Mouse (Mus musculus) adrenal gland, adult 10 weeks (tissue): Measurements from ENCODE around the gene Tkfc. TPM values are rescaled to one million over a fixed set of nuclear protein-coding genes. Genes with fewer than 3 reads are reported as not detected.

ENCODE experiments used
- polyA plus RNA-seq: library from polyadenylated mRNA; stranded (reverse); fragments of 350-450 nt; fragmentation: Illumina TruSeq; extraction: RNeasy Lipid Tissue Mini Kit (QIAGEN cat#74804); gene quantifications from one replicate; pipeline ENCODE4 v1.2.3, GENCODE M21; 2014; ENCODE audit warnings: low read depth, low replicate concordance

The Tkfc gene
- 3.4 TPM for polyA plus RNA-seq

GRCm38 (mm10) chr19:10605293-10605900 is at the start of gene Tkfc, which contains the start of gene Ddb1:
Gene Tkfc, minus strand, starts transcription at chr19:10605654.
Gene Ddb1, plus strand, starts transcription at chr19:10605327.

GRCm38 (mm10) chr19:10634106-10634871 is 28.8 kb upstream of the Tkfc start, which contains the start of gene Vwce:
Gene Vwce, plus strand, starts transcription at chr19:10634213.

GRCm38 (mm10) chr19:10576690-10577561 is 28.5 kb downstream of the Tkfc start, which contains the start of the genes Cyb561a3 and Tmem138:
Gene Cyb561a3, plus strand, starts transcription at chr19:10577172.
Gene Tmem138, minus strand, starts transcription at chr19:10577362.

GRCm38 (mm10) chr19:10555624-10556510 is 49.6 kb downstream of the Tkfc start, which contains the start of gene Tmem216:
Gene Tmem216, minus strand, starts transcription at chr19:10556238.

Other genes with a start within 250 kb of the Tkfc start
- 7.2 TPM for gene Syt7, start 216.6 kb downstream of the Tkfc start, polyA plus RNA-seq
- 0.35 TPM for gene Lrrc10b, start 148.2 kb downstream of the Tkfc start, polyA plus RNA-seq
- gene Ppp1r32, start 122.7 kb downstream of the Tkfc start, polyA plus RNA-seq, result not detected
- 61.8 TPM for gene Cpsf7, start 80.4 kb downstream of the Tkfc start, polyA plus RNA-seq
- gene Sdhaf2, start 79.5 kb downstream of the Tkfc start, polyA plus RNA-seq, result 105 TPM
- gene Tmem216, start 49.4 kb downstream of the Tkfc start, polyA plus RNA-seq, result 6.6 TPM
- 3.1 TPM for gene Cyb561a3, start 28.5 kb downstream of the Tkfc start, polyA plus RNA-seq
- 5.6 TPM for gene Tmem138, start 28.3 kb downstream of the Tkfc start, polyA plus RNA-seq
- 103 TPM for gene Ddb1, start 327 bp downstream of the Tkfc start, polyA plus RNA-seq
- not detected for gene Vwce, start 28.6 kb upstream of the Tkfc start, polyA plus RNA-seq
- gene Pga5, start 72.4 kb upstream of the Tkfc start, polyA plus RNA-seq, result not detected
- 3.1 TPM for gene Vps37c, start 83.1 kb upstream of the Tkfc start, polyA plus RNA-seq
- gene Cd5, start 133.3 kb upstream of the Tkfc start, polyA plus RNA-seq, result not detected
- gene Cd6, start 224.4 kb upstream of the Tkfc start, polyA plus RNA-seq, result not detected
- gene Slc15a3, start 234.1 kb upstream of the Tkfc start, polyA plus RNA-seq, result 1.0 TPM